Mouse (Mus musculus) ES-E14 (cell line): ENCODE measurements around the gene Ston1. TPM values are rescaled to one million over a fixed set of nuclear protein-coding genes. Genes with fewer than 3 reads are reported as not detected.

Experiments used
- DNase-seq: peaks from one replicate; pipeline ENCODE4 v3.0.0-alpha.2; 2013; ENCODE audit warnings: low read depth, low spot score
- H3K27ac ChIP-seq: 2 replicates; pipeline ENCODE4 v1.5.1; 2012; ENCODE audit warnings: low read depth, mild to moderate bottlenecking, low read length, moderate library complexity, mixed read lengths; ENCODE audit not compliant: poor library complexity, insufficient read depth, severe bottlenecking
- H3K36me3 ChIP-seq: 2 replicates; pipeline ENCODE4 v1.6.1; 2012; ENCODE audit warnings: mild to moderate bottlenecking, low read length, moderate library complexity, mixed read lengths; ENCODE audit not compliant: control insufficient read depth, poor library complexity, insufficient read depth, severe bottlenecking
- H3K4me1 ChIP-seq, 2 experiments: fragments of 150-350 bp in 1 of 2; sonication (generic) in 1 of 2; 2 replicates each; pipeline ENCODE4 v1.6.1; 2012; ENCODE audit warnings: low read length in 2 of 2, mild to moderate bottlenecking in 1 of 2, mixed read lengths in 1 of 2; ENCODE audit not compliant: control insufficient read depth in 2 of 2, insufficient read depth in 2 of 2, poor library complexity in 1 of 2
- H3K4me3 ChIP-seq, 2 experiments: fragments of 150-350 bp in 1 of 2; sonication (generic) in 1 of 2; 2 replicates each; pipeline ENCODE4 v1.5.1; 2012; ENCODE audit warnings: low read length in 2 of 2, low read depth in 1 of 2, mild to moderate bottlenecking in 1 of 2, mixed read lengths in 1 of 2; ENCODE audit not compliant: insufficient read depth in 1 of 2, poor library complexity in 1 of 2, severe bottlenecking in 1 of 2
- H3K9ac ChIP-seq: 2 replicates; pipeline ENCODE4 v1.6.1; 2012; ENCODE audit warnings: low read depth, mild to moderate bottlenecking, low read length, mixed read lengths; ENCODE audit not compliant: poor library complexity, insufficient read depth, severe bottlenecking
- H3K9me3 ChIP-seq: fragments of 150-350 bp; sonication (generic); 2 replicates; pipeline ENCODE4 v1.6.1; 2012; ENCODE audit warnings: low read depth, mild to moderate bottlenecking, low read length; ENCODE audit not compliant: control insufficient read depth, insufficient read depth
- CHD2 ChIP-seq: IDR thresholded peaks from 2 replicates; pipeline ENCODE4 v1.6.1; 2014; ENCODE audit warnings: mild to moderate bottlenecking, low read depth, low read length, inconsistent platforms
- HCFC1 ChIP-seq: IDR thresholded peaks from 2 replicates; pipeline ENCODE4 v1.6.1; 2012; ENCODE audit warnings: low read length, inconsistent platforms, borderline replicate concordance; ENCODE audit not compliant: insufficient read depth
- MAFK ChIP-seq: IDR thresholded peaks from 2 replicates; pipeline ENCODE4 v1.6.1; 2014; ENCODE audit warnings: mild to moderate bottlenecking, low read depth, low read length, inconsistent platforms; ENCODE audit not compliant: insufficient read depth
- ZC3H11A ChIP-seq: IDR thresholded peaks from 2 replicates; pipeline ENCODE4 v1.6.1; 2012; ENCODE audit warnings: low read depth, mild to moderate bottlenecking, inconsistent platforms, low read length, borderline replicate concordance
- ZNF384 ChIP-seq: IDR thresholded peaks from 2 replicates; pipeline ENCODE4 v1.6.1; 2012; ENCODE audit warnings: low read depth, low read length, inconsistent platforms
- in situ Hi-C, 2 experiments: fragments of 600-800 bp; cut with MboI; formaldehyde crosslinking; loops; one replicate each; pipeline ENCODE4 v1.15.1; 2025; ENCODE audit warnings: low sequenced_read_pairs in 2 of 2, inconsistent platforms in 1 of 2; ENCODE audit not compliant: unreplicated experiment in 2 of 2
- total RNA-seq: library from RNA; depleted of rRNA; stranded (reverse); fragments of 300-350 nt; gene quantifications from 2 replicates; pipeline ENCODE4 v1.2.3, GENCODE M21; 2012; rRNA removed

Ston1 gene
- total RNA-seq, 1 experiment: 4.5 TPM

GRCm38 (mm10) chr17:88702345-88702744, 104.9 kb downstream of the Ston1 start:
- Histone ChIP-seq H3K27ac (no peak overlapping the region), H3K36me3 (no peaks in the 10 kb centered on the region), H3K9ac (no peak overlapping the region), H3K9me3 (no peaks in the 10 kb centered on the region), H3K4me3 (no peak overlapping the region), H3K4me1 (peaks cover 0 to 13% of the 10 kb centered on the region in 2 experiments; a peak in 2 of 4 replicates)
- no peak for DNase-seq
- in situ Hi-C loops: no loop called here
- TF ChIP-seq MAFK (no peak), ZNF384 (no peak), ZC3H11A (no peak), CHD2 (no peak), HCFC1 (no peak)

GRCm38 (mm10) chr17:88703112-88703511, 105.6 kb downstream of the Ston1 start:
- Histone ChIP-seq H3K4me3 (no peak overlapping the region), H3K9me3 (no peaks in the 10 kb centered on the region), H3K36me3 (no peaks in the 10 kb centered on the region), H3K4me1 (peaks cover 0 to 13% of the 10 kb centered on the region in 2 experiments; a peak in 1 of 4 replicates), H3K9ac (no peak overlapping the region), H3K27ac (no peak overlapping the region)
- DNase-seq: no peak
- in situ Hi-C loops: no loop called here
- TF ChIP-seq ZNF384 (no peak), HCFC1 (no peak), ZC3H11A (no peak), CHD2 (no peak)

GRCm38 (mm10) chr17:88706231-88706649, 108.8 kb downstream of the Ston1 start:
- no peak for TF ChIP-seq MAFK
- no peak for TF ChIP-seq ZNF384
- no peak for TF ChIP-seq CHD2
- TF ChIP-seq HCFC1: no peak
- no peak for TF ChIP-seq ZC3H11A
- H3K27ac ChIP-seq: peak overlapping the region; percentile 46
- H3K9ac ChIP-seq: no peak overlapping the region
- H3K9me3 ChIP-seq: no peaks in the 10 kb centered on the region
- no peaks in the 10 kb centered on the region for H3K36me3 ChIP-seq
- in situ Hi-C loops: no loop called here
- H3K4me3 ChIP-seq: no peak overlapping the region
- H3K4me1 ChIP-seq: peaks cover 0 to 13% of the 10 kb centered on the region in 2 experiments; a peak in 1 of 4 replicates
- DNase-seq: peak; percentile 60

Other genes with a start within 250 kb of the Ston1 start
- 26.6 and 29.7 TPM in 2 replicates for gene Foxn2, start 157.0 kb upstream of the Ston1 start, total RNA-seq
- 21.7 and 24.8 TPM in 2 replicates for gene Ppp1r21, start 67.6 kb upstream of the Ston1 start, total RNA-seq
- gene Gtf2a1l, start 71.0 kb downstream of the Ston1 start, total RNA-seq: 0.69 and 0.80 TPM in 2 replicates
- not detected in 2 replicates for gene Lhcgr, start 194.3 kb downstream of the Ston1 start, total RNA-seq